Mouse (Mus musculus): ENCODE measurements around the gene Tmem269. TPM values are rescaled to one million over a fixed set of nuclear protein-coding genes. Genes with fewer than 3 reads are reported as not detected.

The Tmem269 gene
- total RNA-seq, 2 experiments from 2014 or later: not detected

- no peak for DNase-seq
Observed at GRCm38 (mm10) chr4:119180133-119180707, 37.8 kb downstream of the Tmem269 start.

- DNase-seq: peak; percentile 23 to 34
Observed at GRCm38 (mm10) chr4:119178331-119178730, 39.7 kb downstream of the Tmem269 start.

GRCm38 (mm10) chr4:119177702-119178101, 40.3 kb downstream of the Tmem269 start:
- DNase-seq: no peak

GRCm38 (mm10) chr4:119173851-119174453, 44.1 kb downstream of the Tmem269 start, which contains the start of gene Zfp691:
TSS of gene Zfp691 (minus strand) at chr4:119174195.
- DNase-seq: peak; percentile 94

- DNase-seq: no peak
Observed at GRCm38 (mm10) chr4:119172919-119173650, 44.9 kb downstream of the Tmem269 start.

- DNase-seq: peak; percentile 83 to 86
Observed at GRCm38 (mm10) chr4:119167663-119168062, 50.4 kb downstream of the Tmem269 start.

- DNase-seq: no peak
Observed at GRCm38 (mm10) chr4:119167068-119167467, 50.9 kb downstream of the Tmem269 start.

- DNase-seq: no peak
Observed at GRCm38 (mm10) chr4:119165916-119166315, 52.1 kb downstream of the Tmem269 start.

- no peak for DNase-seq
Observed at GRCm38 (mm10) chr4:119162990-119163389, 55.0 kb downstream of the Tmem269 start.

- DNase-seq: no peak
Observed at GRCm38 (mm10) chr4:119161358-119161757, 56.7 kb downstream of the Tmem269 start.

- DNase-seq: no peak
Observed at GRCm38 (mm10) chr4:119157891-119158290, 60.1 kb downstream of the Tmem269 start.

GRCm38 (mm10) chr4:119157186-119157585, 60.8 kb downstream of the Tmem269 start:
- peak; percentile 72 to 79 for DNase-seq

Other genes with a start within 250 kb of the Tmem269 start
- 10 to 100 TPM; 19.8 to 20.2 TPM for gene Slc2a1, start 109.5 kb downstream of the Tmem269 start, total RNA-seq (2021)
- gene Zfp691, start 44.0 kb downstream of the Tmem269 start, total RNA-seq (2021): 10 to 100 TPM; 11.5 to 12.4 TPM
- gene Ermap, start 28.2 kb downstream of the Tmem269 start, total RNA-seq (2021): under 1 TPM in 1 of 2 experiments, not detected in 1; 0.10 TPM
- gene Svbp, start 22.9 kb downstream of the Tmem269 start, total RNA-seq (2021): 10 to 100 TPM; 17.1 to 19.2 TPM
- gene AU022252, start 14.5 kb upstream of the Tmem269 start, total RNA-seq (2021): 10 to 100 TPM; 25.8 to 26.6 TPM
- gene P3h1, start 14.7 kb upstream of the Tmem269 start, total RNA-seq (2021): 10 to 100 TPM; 27.4 to 30.5 TPM
- gene Cldn19, start 37.2 kb upstream of the Tmem269 start, total RNA-seq (2021): under 1 TPM in 1 of 2 experiments, not detected in 1; 0.13 TPM
- 100 to 1,000 TPM; 639 to 803 TPM for gene Ybx1, start 76.4 kb upstream of the Tmem269 start, total RNA-seq (2021)
- 10 to 100 TPM; 20.0 to 20.3 TPM for gene Ppih, start 102.3 kb upstream of the Tmem269 start, total RNA-seq (2021)
- gene Ccdc30, start 197.3 kb upstream of the Tmem269 start, total RNA-seq (2021): 10 to 100 TPM; 14.5 to 16.9 TPM
- 10 to 100 TPM; 38.0 to 41.7 TPM for gene Ppcs, start 204.2 kb upstream of the Tmem269 start, total RNA-seq (2021)
- gene Zmynd12, start 204.6 kb upstream of the Tmem269 start, total RNA-seq (2021): 1 to 10 TPM; 3.1 to 4.0 TPM

All from adrenal gland, postnatal 36 days (tissue).